In the genomic region with DNA sequence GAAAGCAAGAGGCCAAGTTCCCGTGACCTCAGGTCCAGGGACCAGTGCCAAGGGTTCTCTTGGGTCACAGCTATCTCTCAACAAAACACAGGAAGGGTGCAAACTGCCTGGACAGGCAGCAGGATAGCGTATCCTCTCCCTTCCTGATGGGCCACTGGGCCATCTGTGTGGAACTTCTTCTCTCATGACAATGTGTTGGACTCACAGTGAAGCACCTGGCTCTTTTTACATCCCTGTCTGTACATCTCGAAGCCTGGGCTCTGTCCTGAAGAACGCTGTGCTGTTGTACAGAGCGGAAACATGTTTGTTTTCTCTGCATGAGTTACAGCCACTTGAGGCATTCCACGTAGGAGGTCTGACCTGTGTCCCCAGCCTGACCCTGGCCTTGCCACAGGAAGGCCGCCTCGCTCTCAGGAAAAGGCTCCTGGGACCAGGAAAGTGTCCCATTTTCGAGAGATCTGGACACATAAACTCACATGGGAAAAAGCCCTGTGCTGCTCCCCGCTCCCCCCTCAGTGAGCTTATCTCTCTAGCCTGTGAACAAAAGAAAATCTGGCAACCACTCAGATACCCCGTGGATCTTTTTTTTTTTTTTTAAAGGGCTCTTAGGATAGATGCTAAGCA, we compare ENCODE assay signal across 9 mouse cellular contexts. TPM values are rescaled to one million over a fixed set of nuclear protein-coding genes. Genes with fewer than 3 reads are reported as not detected.
DNase-seq lines count a peak whose midpoint lies in the region; ATAC-seq lines count a peak whose summit lies in the region.
"Had no signal": no experiment of that assay in that cellular context is flagged by ENCODE, and none has a peak within 500 bp of the region (broad histone marks: within the 10 kb centered on the region; RNA-seq: fewer than 3 reads in every experiment).

No protein-coding gene starts in this region.

- H3K4me3 ChIP-seq in heart, embryonic 12.5 days: no peak overlapping the region

- ATAC-seq in heart, embryonic 12.5 days (ENCODE audit: insufficient number of reproducible peaks, low FRiP score): peak; percentile 73
- ATAC-seq in frontal cortex, adult (ENCODE audit: low TSS enrichment): no peak
- ATAC-seq: Patski had no signal

- peak overlapping the region; percentile 81 for H3K27ac ChIP-seq in heart, embryonic 12.5 days (ENCODE audit: poor library complexity, severe bottlenecking)

- DNase-seq in retina, postnatal 1 day: peak; percentile 46
- DNase-seq in retina, embryonic 14.5 days (ENCODE audit: low spot score): no peak
- DNase-seq in kidney, postnatal 10 days: peak; percentile 82
- peak; percentile 59 for DNase-seq in yolk sac, embryonic 10.5 days (ENCODE audit: low spot score)
- no peak for DNase-seq in left cerebral cortex, adult 8-10 months (ENCODE audit: low spot score in 2 of 2)
- no peak for DNase-seq in spleen, postnatal 10 days (ENCODE audit: low spot score in 2 of 2)

- WGBS in heart, embryonic 12.5 days: 21% methylated on average over 11 of the region's 11 CpGs

- H3K4me2 ChIP-seq in heart, embryonic 12.5 days: peak overlapping the region; percentile 21; the same call in 1 of the 2 replicates

- 0 out of 2 replicates have a peak, but pooled peaks cover 3% of the 10 kb centered on the region for H3K36me3 ChIP-seq in heart, embryonic 12.5 days

- no peak overlapping the region for H3K9ac ChIP-seq in heart, embryonic 12.5 days

- no peaks in the 10 kb centered on the region for H3K9me3 ChIP-seq in heart, embryonic 12.5 days (replicated peaks)

- H3K27me3 ChIP-seq in heart, embryonic 12.5 days (replicated peaks): no peaks in the 10 kb centered on the region
- H3K27me3 ChIP-seq: Patski had no signal

- peaks cover 52% of the 10 kb centered on the region for H3K4me1 ChIP-seq in heart, embryonic 12.5 days (replicated peaks)

RNA-seq across cellular contexts. Expression of a gene that starts 18.9 kb away (rescaled TPM):
- 32.2 TPM in 2 replicates for polyA plus RNA-seq in heart, embryonic 12.5 days (2016; fragmentation: Nextera tagmentation; extraction: Ambion mirVana)
- 10 to 100 TPM in 3 of 4 experiments, 1 to 10 TPM in 1; 9.5 to 12.5 (median 10.9) TPM for total RNA-seq in left cerebral cortex, adult 8-10 months (2022)

RNA-seq across cellular contexts. Expression of a gene that starts 26.7 kb away (rescaled TPM):
- polyA plus RNA-seq in heart, embryonic 12.5 days (2016; fragmentation: Nextera tagmentation; extraction: Ambion mirVana): 94.5 and 102 TPM in 2 replicates
- total RNA-seq in left cerebral cortex, adult 8-10 months (2022): 10 to 100 TPM; 28.9 to 39.8 (median 30.8) TPM

Comparison
In these comparisons a context has a peak if more than half of its experiments do, and no peak if none do; other contexts are left out.
1. DNase-seq: peak in retina, postnatal 1 day (single experiment), kidney, postnatal 10 days (single experiment) and yolk sac, embryonic 10.5 days (single experiment); none in retina, embryonic 14.5 days (single experiment), left cerebral cortex, adult 8-10 months (0 of 2) and spleen, postnatal 10 days (0 of 2).